Mouse (Mus musculus) urinary bladder, postnatal 36 days (tissue): ENCODE data around the gene Stat5a.

Source experiments
- DNase-seq, 2 experiments: peaks; one replicate each; pipeline ENCODE4 v3.0.0; 2022; ENCODE audit warnings: low spot score in 2 of 2, mixed read lengths in 1 of 2

Gene Stat5a

DNA sequence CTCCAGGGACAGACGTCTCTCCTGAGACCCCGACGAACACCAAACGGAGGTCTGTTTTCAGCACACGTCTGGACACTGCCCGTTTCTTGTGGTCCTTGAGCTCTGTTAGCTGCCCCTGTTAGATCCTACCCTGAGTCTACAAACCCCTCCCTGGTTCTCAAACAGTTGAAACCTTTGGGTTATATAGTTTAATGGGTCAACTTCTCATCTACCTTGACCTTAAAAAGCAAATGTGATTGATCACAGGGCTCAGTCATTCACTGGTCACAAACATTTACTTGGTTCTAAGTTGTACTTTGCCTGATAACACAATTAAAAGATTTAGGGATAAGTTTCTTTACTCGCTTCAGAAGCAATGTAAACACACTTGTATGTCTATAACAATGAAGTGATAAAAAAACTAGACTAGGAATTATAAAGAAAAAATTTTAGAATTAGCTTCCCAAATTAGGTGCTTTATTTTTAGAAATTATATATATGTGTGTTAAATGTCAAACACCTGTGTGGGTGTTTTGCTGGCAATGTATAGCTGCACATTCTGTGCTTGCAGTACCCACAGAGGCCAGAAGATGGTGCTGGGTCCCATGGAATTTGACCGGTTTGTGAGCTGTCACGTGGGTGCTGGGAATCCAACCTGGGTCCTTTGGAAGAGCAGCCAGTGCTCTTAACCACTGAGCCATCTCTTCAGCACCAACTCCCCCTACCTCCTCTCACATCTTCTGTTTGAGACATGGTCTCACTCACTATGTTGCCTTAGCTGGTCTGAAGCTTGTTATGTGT lies 22.0 kb upstream of the Stat5a start:
- no peak for DNase-seq

DNA sequence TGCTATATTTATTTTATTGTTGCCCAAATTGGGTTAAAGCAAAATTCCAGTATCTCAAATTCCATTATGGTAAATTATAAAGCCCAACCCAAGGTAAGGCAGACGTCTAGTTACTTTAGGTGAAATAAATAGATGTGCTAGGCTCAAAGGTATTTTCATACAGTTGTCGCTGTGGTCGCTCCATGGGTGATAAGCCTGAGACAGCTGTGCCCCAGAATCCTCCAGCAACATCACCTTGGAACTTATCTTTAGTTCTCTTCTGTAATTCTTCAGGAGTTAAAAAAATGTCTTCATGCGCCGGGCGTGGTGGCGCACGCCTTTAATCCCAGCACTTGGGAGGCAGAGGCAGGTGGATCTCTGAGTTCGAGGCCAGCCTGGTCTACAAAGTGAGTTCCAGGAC lies 20.3 kb upstream of the Stat5a start:
- no peak for DNase-seq

GRCm38 (mm10) chr11:100839523-100839922 lies 19.6 kb upstream of the Stat5a start:
- no peak for DNase-seq

DNA sequence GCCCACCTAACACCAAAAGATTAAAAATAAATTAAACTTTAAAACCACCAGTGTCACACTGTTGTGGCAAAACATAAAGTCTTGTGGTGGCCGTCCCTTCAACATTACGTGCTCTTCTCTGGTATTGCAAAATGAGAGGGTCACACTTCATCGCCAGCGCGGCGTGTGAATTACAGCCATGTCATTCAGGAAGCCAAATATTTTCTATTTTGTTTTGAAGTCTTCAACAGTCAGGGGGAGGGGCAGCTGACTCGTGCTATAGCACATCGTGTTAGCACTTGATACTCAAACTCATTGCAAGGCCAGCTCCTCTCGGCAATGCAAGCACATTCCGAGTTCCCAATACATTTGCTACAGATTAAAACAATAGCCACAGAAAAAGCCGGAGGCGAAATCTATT lies 18.3 kb upstream of the Stat5a start:
- DNase-seq = no peak

GRCm38 (mm10) chr11:100842025-100842424 lies 17.1 kb upstream of the Stat5a start:
- no peak for DNase-seq

DNA sequence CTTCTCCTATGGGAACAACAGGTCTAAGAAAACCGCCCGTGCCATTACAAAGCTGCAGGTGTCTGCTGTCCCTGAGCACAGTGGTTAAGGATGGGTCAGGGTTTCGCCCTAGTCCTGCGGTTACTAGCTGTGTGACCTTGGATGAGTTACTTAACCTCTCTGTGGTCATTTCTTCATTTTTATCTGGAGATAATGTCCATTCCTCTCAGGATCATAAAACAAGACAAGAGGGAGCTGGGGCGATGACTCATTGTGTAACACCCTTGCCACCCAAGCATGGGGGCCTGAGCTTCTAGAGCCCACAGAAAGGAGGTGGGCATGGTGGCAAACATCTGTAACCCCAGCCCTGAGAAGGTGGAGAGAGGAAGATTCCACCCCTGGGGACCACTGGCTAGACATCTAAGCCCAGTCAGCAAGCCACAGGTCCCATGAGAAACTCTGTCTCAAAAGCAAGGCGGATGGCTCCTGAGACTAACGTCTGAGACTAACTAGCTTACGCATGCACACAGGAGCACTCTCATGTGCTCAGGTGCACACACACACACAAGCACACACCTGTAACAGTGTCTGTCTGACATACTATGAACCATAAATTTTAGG lies 16.0 kb upstream of the Stat5a start:
- no peak for DNase-seq

- DNase-seq = no peak
Observed at GRCm38 (mm10) chr11:100844121-100844520, 15.0 kb upstream of the Stat5a start.

DNA sequence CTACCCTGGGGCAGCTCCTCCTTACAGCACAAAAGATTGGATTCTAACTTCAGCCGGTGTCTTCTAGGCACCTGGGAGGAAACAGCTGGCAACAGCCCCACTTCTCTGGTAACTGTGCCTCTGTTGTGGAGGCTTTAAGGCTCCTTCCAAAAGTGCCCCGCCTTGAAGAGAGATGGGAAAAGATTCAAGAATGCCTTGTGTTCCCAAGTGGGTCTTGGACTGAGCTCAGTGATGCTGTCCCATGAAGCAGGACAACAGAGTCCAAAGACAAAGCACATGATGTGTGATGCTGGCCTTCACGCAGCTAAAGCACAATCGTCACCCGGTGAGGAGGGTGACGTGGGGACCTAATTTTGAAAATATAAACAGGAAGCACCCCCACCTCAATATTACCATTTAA lies 13.4 kb upstream of the Stat5a start:
- no peak for DNase-seq

DNA sequence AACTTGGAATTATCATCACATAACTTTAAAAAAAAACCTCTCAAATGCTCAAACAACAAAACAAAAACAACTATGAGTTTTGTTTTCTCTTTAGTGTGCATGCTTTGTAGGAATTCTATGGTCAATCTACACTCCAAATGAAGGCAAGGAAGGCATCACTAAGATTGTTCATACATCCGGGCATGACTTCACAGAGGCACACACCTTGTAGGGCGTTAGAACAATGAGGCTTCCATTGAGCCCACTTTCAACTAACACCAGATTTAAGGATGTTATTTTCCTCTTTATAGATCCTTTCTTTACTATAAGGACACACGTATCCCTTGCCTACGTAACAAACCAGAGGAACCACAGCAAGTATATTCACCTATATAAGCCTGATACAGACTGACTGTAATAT lies 11.6 kb upstream of the Stat5a start:
- no peak for DNase-seq

DNA sequence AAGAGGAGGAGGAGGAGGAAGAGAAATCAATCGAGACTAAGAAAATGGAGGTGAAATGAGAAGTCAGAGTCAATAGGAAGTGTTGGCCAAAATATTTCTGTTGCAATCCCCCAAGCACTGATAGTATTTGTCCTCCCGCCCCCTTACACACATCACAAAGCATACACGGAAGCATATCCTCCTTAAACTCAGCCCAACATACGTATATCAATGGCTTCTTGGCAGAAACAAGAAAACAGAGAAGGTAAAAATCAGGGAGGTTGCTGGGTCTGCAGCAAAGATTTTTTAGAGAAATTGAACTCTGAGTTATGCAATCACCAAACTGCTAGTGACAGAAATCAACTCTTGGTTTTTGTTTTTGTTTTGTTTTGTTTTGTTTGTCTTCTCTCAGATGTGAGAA lies 11.1 kb upstream of the Stat5a start:
- DNase-seq = no peak

DNA sequence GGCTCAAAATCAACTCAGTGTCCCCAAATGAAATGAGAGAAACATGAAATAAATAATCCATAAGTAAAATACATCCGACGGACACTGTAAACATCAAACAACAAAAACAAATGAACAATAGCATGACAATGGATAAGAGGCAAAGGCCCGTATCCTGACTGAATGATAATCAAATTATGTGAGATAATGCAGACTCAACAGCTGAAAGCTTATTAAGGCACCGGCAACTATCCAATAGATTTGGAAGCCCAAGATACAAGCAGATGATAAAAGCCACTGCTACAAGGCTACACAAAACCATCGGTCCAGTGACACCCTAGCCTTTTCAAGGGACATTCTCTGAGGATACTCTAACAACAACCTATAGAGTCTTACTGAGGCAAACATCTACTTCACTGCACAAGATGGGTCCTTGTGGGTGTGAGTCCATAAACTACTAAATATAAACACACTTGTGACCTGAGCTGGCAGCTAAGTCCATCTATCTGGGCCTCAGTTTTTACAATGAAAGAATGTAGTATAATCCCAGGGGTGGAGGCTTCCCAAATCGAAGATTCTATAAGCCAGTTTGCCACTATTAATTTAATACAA lies 10.3 kb upstream of the Stat5a start:
- no peak for DNase-seq

- no peak for DNase-seq
Observed at GRCm38 (mm10) chr11:100849456-100850037, 9.6 kb upstream of the Stat5a start.

- DNase-seq = peak; percentile 57 to 64
Observed at GRCm38 (mm10) chr11:100850038-100850777, 8.9 kb upstream of the Stat5a start, which contains the start of gene Stat5b. Gene Stat5b, minus strand, starts transcription at chr11:100850724.

DNA sequence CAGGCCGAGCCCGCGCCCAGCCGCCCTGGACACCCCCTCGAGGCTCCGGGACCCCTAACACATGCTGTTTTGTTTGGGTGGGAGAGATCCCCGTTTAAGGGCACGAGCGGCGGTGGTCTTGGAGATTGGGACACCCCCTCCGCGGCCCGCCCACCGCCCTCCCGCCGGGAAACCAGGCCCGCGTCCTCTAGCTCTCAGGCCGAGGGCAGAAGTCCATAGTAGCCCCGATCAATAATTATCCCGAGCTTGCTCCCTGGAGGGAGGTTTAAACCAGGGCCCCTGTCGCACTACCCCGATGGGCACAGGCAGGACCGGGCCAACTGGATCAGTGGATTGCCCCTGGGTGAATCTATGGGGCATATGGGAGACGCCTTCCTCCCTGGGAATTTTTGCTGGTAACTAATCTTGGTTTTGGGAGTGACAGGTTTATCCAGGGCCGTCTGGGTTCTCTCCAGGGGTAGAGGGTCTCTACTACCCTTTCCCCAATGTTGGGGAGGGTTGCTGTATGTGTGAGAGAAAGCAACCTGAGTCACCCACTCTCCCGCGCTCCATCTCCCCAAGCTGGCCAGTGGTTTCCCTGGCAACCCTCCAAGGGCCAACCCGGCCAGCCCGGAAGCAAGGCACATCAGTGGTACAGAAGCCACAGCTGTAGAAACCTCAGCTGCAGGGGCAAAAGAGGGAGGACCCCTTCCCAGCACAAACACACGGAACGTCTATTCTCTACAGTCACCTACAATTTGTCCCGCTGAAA lies 8.2 kb upstream of the Stat5a start:
- DNase-seq = peak; percentile 36 to 69

GRCm38 (mm10) chr11:100852088-100852487 lies 7.1 kb upstream of the Stat5a start:
- DNase-seq = no peak

GRCm38 (mm10) chr11:100853018-100853417 lies 6.1 kb upstream of the Stat5a start:
- DNase-seq = no peak

DNA sequence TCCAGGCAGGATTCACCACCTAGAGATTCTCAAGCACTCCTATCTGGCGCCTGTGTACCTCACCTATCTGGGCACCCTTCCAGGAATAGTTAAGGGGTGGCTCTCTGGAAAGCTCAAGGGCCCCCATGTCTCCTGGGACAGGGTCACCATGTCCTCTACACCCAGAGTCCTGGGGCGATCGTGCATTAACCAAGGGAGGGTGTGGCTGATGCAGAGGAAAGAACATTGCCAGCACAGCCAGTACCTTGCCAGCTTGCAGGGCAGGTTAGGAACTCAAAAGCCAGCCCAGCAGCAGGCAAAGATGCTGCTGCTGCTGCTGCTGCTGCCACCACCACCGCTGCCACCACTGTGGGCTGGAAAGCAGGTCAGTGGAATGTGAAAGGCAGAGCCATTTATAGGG lies 4.9 kb upstream of the Stat5a start:
- no peak for DNase-seq

DNA sequence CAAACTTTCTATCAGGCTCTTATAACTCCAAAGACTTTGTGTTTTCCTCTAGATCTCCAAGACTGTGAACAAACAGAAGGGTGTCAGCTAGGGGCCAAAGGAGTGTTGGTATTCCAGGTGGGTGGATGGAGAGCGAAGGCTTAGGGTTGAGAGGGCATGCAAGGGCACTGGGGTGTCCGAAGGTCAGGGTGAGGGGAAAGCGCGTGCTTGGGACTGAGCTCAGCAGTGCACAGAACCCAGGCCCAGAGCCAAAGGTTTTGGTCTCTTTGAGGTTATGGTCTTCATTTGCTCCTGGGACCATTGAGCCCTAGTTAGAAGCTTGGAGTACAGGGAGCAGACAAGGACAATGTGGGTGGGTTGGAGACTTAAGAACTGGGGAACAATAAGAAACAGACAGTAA lies 4.0 kb upstream of the Stat5a start:
- no peak for DNase-seq

DNA sequence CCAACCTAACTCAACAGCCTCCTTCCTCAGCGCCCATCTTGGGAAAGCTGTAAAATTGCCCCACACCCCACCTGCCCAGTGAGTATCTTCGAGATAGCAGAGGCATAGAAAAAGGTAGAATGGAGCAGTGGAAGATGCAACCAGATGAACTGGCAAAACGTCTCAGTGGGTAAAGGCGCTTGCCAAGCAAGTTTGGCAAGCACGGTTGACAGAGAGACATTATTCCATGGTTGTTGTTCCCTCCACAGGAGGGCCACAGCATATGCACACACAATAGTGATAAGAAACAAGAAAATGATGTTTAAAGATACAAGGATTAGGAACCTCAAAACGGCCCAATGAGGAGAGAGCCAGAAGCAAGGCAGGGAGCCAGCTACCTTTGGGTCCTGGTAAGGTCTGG lies 1.2 kb upstream of the Stat5a start:
- DNase-seq = no peak

GRCm38 (mm10) chr11:100859579-100860075 lies 476 bp downstream of the Stat5a start:
- no peak for DNase-seq
